Mouse (Mus musculus) retina, embryonic 14.5 days (tissue): ENCODE data around the gene Sars2.
"Not testable (repeated sequence)": the region's sequence is repeated elsewhere in the genome, so short reads cannot be mapped to it uniquely, and the experiment has no call there.

Experiments used
- DNase-seq: peaks from one replicate; pipeline ENCODE4 v3.0.0-alpha.2; 2015; ENCODE audit warnings: low spot score

Sars2 gene

DNA sequence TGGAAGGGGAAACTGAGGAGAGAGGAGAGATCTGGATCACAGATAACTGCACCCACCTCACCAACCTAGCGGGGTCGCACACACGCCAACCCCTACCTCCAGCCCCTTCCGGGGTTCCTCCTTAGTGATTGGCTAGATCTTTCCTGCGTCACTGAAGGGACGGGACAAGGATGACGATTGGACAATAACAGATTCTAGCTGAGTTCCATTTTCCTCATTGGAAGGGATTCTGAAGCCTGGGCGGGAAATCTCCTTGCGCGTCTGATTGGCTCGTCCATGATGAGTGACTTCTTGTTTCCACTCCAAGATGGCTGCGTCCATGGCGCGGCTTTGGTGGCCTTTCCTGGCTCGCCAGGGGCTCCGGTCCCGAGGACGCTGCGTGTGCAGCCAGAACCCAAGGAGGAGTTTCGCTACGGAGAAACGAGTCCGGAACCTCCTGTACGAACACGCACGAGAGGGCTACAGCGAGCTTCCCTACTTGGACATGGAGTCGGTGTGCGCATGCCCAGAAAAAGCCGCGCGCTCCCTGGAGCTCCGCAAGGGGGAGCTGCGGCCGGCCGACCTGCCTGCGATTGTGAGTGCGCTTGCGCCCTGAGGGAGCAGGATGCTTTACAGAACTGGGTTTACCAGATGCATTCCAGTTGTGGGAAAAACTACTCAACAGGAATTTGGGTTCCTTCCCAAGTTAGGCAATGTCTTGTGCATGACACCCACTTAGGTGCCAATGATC lies at the start of gene Sars2, which contains the start of gene Mrps12:
Gene Sars2 (plus strand): TSS at position 284 of the 730 bp plus-strand sequence.
Gene Mrps12 (minus strand): TSS at position 112 of the 730 bp plus-strand sequence.
- DNase-seq, result peak; percentile 99

- DNase-seq, result peak; percentile 88
These were observed 49.1 kb upstream of the Sars2 start, which contains the start of gene Fbxo27 for GRCm38 (mm10) chr7:28692545-28693320. Fbxo27 (plus strand) TSS chr7:28692849.

- DNase-seq, result peak; percentile 98
These were observed 48.3 kb upstream of the Sars2 start for GRCm38 (mm10) chr7:28693321-28693966.

- DNase-seq, result peak; percentile 20
These were observed 47.4 kb upstream of the Sars2 start for GRCm38 (mm10) chr7:28694423-28694822.

DNA sequence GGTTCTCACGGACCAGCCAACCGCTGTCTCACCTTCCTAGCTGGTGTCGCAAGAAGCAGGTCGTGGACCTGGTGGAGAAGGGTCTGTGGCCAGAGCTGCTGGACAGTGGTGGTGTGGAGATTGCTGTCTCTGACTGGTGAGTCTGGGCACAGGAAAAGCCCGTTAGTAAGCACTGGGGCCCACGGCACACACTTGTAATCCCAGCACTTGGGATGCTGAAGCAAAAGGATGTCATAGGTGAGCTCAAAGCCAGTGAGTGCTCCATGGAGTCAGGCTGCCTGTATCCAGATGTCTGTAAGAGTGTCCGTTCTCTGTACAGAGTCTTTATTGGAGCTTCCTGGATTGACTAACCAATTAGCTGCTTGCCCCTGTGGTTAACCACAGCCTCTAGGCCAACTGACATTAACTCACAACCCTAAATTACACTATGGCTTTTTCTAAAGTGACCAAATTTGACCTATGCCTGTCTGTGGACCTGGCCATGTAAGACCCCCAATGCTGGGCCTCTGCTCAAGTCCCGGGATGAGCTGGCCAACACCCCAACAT lies 46.8 kb upstream of the Sars2 start:
- no peak for DNase-seq

- no peak for DNase-seq
These were observed 44.5 kb upstream of the Sars2 start for GRCm38 (mm10) chr7:28697277-28697676.

DNA sequence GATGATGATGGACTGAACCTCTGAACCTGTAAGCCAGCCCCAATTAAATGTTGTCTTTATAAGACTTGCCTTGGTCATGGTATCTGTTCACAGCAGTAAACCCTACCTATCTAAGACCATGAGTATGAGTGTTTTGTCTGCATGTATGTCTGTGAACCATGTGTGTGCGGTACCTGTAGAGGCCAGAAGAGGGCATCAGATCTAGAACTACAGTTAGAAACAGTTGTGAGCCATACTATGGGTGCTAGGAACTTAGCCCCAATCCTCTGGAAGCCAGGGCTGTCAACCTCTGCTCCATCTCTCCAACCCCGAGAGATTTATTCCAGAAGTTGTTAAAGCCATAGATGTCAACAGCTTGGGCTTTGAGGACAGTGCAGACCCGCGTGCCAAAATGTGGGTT lies 41.5 kb upstream of the Sars2 start:
- no peak for DNase-seq

DNA sequence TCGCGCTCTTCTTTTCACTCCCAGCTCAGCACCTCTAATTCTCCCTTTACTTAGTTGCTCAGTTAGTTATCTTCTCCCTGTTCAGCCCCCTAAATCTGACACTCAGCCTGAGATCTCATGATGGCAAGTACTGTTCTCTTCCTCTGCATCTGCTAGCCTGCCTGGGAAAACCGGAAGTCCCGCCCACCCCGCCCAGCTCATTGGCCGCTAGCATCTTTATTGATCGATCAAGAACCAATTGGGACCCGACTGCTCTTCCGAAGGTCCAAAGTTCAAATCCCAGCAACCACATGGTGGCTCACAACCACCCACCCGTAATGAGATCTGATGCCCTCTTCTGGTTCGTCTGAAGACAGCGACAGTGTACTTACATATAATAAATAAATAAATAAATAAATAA lies 40.5 kb upstream of the Sars2 start:
- not testable (repeated sequence) for DNase-seq

DNA sequence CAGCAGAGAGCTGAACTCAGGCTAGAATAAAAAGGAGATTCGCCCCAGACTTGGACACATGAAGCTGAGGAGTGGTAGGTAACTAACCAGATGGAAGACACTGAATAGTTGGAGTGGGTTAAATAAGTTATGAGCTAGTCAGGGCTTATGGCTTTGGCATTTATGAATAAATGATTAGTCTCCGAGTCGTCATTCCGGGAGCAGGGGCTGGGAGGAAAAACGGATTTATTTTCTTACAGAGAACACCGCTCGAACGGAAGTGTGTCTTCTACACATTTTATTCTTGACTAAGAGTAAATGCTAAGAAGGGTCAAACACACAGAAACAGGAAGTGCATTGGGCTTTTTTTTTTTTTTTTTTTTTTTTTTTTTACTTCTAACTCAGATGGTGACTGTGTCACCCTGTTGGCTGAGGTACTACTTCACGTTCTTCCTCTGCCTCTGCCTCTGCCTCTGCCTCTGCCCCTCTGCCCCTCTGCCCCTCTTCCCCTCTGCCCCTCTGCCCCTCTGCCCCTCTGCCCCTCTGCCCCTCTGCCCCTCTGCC lies 39.1 kb upstream of the Sars2 start:
- DNase-seq, result no peak

DNA sequence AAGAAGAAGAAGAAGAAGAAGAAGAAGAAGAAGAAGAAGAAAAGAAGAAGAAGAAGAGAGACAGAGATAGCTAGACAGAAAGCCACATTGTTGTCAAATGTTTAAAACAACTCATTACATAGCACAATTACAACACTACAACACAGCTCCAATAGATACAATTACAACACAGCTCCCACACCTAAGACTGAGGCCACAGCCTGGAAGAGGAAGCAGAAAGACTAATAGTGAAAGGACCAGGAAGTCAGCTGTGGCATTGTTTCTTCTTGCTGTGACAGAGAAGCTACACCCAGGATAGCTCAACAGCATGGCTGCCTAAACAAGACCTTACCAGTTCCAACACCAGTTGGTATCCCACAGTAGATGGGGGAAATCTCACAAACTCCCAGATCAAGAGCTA lies 32.3 kb upstream of the Sars2 start:
- DNase-seq, result no peak

DNA sequence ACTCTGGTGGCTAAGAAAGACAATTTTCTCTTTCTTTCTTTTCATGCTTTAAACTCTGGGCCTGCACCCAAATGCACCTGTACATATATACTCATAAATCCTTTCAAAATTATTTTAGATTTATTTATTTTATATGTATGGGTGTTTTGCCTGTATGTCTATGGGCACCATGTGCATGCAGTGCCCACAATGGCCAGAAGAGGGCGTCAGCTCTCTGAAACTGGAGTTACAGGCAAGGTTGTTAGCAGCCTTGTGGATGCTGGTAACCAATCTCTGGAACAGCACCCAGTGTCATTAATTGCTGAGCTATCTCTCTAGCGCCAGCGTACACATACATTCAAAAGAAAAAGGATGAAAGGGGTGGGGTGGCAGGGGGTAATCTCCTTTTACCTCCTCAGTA lies 30.8 kb upstream of the Sars2 start:
- no peak for DNase-seq

GRCm38 (mm10) chr7:28714667-28715066 lies 27.1 kb upstream of the Sars2 start:
- DNase-seq, result no peak

DNA sequence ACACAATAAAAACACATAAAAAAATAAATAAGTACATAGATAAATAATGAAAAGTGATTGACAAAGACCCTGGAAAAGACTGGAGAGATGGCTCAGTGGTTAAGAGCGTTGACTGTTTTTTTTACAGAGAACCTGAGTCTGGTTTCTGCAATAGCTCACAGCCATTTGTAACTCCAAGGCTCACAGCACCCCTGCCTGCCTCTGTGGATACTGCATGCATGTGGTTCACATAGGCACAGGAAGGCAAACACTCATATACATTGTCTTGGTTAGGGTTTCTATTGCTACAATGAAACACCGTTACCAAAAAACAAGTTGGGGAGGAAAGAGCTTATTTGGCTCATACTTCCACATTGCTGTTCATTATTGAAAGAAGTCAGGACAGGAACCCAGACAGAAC lies 26.2 kb upstream of the Sars2 start:
- DNase-seq, result peak; percentile 18

GRCm38 (mm10) chr7:28716590-28717281 lies 25.1 kb upstream of the Sars2 start, which contains the start of gene Fbxo17:
Fbxo17 (plus strand) TSS chr7:28716804.
- DNase-seq, result peak; percentile 74

DNA sequence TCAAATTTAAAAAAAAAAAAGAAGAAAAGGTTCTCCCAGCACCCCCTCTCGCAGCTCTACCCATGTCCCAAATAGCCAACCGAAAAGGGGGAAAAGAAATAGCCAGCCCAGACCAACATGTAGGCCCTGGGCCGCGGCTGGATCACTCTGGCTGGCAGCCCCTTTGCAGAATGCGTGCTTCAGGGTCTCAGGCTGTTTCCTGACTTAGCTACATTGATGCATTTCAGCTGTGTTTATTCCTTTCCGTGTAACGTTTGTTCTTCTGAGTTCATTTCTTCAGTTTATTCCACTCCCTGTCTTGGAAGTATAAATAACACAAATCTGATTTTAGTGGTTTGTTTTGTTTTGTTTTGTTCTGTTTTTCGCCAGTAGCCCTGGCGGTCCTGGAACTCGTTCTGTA lies 24.1 kb upstream of the Sars2 start:
- no peak for DNase-seq

DNA sequence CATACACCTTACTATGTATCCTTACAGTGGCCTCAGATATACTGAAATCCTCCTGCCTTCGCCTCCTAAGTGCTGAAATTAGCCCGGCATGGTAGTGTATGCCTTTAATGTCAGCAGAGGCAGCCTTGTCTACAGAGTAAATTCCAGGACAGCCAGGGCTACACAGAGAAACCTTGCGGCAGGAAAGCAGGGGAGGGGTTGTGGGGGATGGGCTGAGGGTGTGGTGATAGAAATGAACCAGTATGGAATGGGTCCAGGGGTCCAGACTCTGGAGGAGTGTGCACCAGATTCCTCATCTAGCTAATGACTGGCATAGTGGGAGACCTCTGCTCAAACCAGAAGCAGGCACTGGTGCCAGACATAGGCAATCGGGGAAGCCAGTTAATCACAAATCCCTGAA lies 22.6 kb upstream of the Sars2 start:
- no peak for DNase-seq

- no peak for DNase-seq
These were observed 22.1 kb upstream of the Sars2 start for GRCm38 (mm10) chr7:28719650-28720049.

DNA sequence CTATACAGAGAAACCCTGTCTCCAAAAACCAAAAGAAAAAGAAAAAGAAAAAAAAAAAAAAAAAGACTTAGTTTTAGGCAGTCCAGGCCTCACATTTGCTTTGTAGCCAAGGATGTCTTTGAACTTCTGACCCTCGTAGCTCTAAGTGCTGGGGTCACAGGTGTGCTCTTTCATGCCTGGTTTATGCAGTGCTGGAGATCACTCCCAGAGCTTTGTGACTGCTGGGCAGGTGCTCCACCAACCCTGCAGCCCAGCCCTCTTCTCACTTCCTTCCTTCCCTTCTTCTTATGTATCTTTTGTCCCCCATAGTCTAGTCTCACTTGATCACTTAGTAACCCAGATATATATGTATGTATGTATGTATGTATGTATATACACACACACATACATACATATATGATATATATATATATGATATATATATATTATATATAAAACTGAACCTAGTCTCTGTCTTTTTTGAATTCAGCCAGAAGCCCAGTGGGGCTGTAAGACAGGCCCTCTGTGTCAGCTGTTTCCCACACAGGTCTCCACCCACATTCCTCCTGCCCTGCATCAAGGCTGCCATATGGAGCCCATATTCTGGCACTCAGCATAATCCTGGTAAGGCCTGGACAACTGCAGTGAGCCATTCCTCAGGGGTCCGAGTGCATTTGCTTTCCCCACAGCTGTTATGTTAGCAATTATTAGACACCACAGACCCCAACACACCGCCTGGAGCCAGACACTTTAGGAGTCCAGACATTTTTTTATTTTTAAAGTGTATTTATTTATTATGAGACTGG lies 20.8 kb upstream of the Sars2 start:
- peak; percentile 44 for DNase-seq

DNA sequence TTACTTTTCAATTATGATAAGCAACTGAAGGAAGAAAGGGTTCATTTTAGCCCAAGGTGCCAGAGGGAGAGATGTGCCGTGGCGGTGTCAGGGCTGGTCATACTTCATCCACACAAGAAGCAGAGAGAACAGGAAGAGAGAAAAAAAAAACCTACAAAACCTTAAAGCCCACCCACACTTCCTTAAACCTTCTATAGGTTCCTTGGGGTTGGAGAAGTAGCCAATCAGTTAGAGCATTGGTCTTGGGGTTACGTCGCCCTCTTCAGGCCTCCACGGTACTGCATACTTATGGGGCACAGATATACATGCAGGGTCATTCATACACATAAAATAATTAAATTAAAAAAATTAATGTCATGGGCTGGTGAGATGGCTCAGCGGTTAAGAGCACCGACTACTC lies 19.7 kb upstream of the Sars2 start:
- no peak for DNase-seq

- no peak for DNase-seq
These were observed 17.2 kb upstream of the Sars2 start for GRCm38 (mm10) chr7:28724613-28725012.

GRCm38 (mm10) chr7:28726600-28726999 lies 15.2 kb upstream of the Sars2 start:
- peak; percentile 89 for DNase-seq
